10 mouse cellular contexts compared by ENCODE assay signal in genomic region chr5:124162577-124162976, GRCm38 (mm10). TPM values are rescaled to one million over a fixed set of nuclear protein-coding genes. Genes with fewer than 3 reads are reported as not detected.
DNase-seq lines count a peak whose midpoint lies in the region; ATAC-seq and TF ChIP-seq lines count a peak whose summit lies in the region.
"Had no signal": no experiment of that assay in that cellular context is flagged by ENCODE, and none has a peak within 500 bp of the region (broad histone marks: within the 10 kb centered on the region; RNA-seq: fewer than 3 reads in every experiment).

No protein-coding gene starts in this region.

- H3K9ac ChIP-seq in hindbrain, postnatal 0 days (replicated peaks; ENCODE audit: low read length), result no peak overlapping the region
- H3K9ac ChIP-seq: embryonic facial prominence, embryonic 12.5 days had no signal

- intact Hi-C loops in gastrocnemius, postnatal 14 days (cut with DNase I; ENCODE audit: low total_unique reads), result loop anchor here (5.0 kb wide), 2 partner anchors 90 to 120 kb away; no protein-coding TSS in a partner anchor

- H3K27ac ChIP-seq in hindbrain, postnatal 0 days, result 0 out of 2 replicates have a peak overlapping the region, but pooled peaks have one; percentile 1

- H3K9me3 ChIP-seq in hindbrain, postnatal 0 days (ENCODE audit: low read length), result no peaks in the 10 kb centered on the region
- H3K9me3 ChIP-seq: embryonic facial prominence, embryonic 12.5 days had no signal

- 30% methylated on average over 5 of the region's 5 CpGs for WGBS in hindbrain, postnatal 0 days

- H3K4me3 ChIP-seq in hindbrain, postnatal 0 days (ENCODE audit: low read length), result no peak overlapping the region
- H3K4me3 ChIP-seq: embryonic facial prominence, embryonic 12.5 days; myocyte had no signal

- no peaks in the 10 kb centered on the region for H3K27me3 ChIP-seq in hindbrain, postnatal 0 days (ENCODE audit: insufficient read depth, low read length)
- H3K27me3 ChIP-seq: embryonic facial prominence, embryonic 12.5 days had no signal

- ATAC-seq in hindbrain, postnatal 0 days, result peak; percentile 67

- no peaks in the 10 kb centered on the region for H3K36me3 ChIP-seq in hindbrain, postnatal 0 days (ENCODE audit: insufficient read depth, low read length)
- H3K36me3 ChIP-seq: embryonic facial prominence, embryonic 12.5 days had no signal

- peaks cover 34% of the 10 kb centered on the region for H3K4me1 ChIP-seq in hindbrain, postnatal 0 days (ENCODE audit: insufficient read depth, low read length)

- peak; percentile 80 for TF ChIP-seq CTCF in hindbrain, postnatal 0 days (IDR thresholded peaks at IDR 0.05; ENCODE audit: low read depth)

- H3K4me2 ChIP-seq in hindbrain, postnatal 0 days (ENCODE audit: low read depth, low read length), result no peak overlapping the region
- H3K4me2 ChIP-seq: embryonic facial prominence, embryonic 12.5 days had no signal

- peak; percentile 41 for DNase-seq in urinary bladder, postnatal 25 days (ENCODE audit: low spot score)
- DNase-seq in urinary bladder, adult 2 months (ENCODE audit: low spot score), result no peak
- DNase-seq in cerebellum, postnatal 14 days, result peak; percentile 85 to 89
- DNase-seq in gastrocnemius, postnatal 14 days, result peak; percentile 58
- peak; percentile 90 for DNase-seq in hindbrain, postnatal 0 days (ENCODE audit: low spot score)
- peak; percentile 66 for DNase-seq in liver
- DNase-seq in naive thymus-derived CD4-positive, alpha-beta T cell, adult 2 months (ENCODE audit: low read depth), result peak; percentile 85
- DNase-seq in thymus, postnatal 10 days (ENCODE audit: low spot score in 2 of 2), result peak; percentile 76 to 85

RNA-seq across cellular contexts. Expression of gene Arl6ip4, which starts 46.7 kb away (rescaled TPM):
- polyA plus RNA-seq in urinary bladder, adult 2 months (2012; rRNA removed), result 62.5 and 67.0 TPM in 2 replicates
- total RNA-seq in gastrocnemius, postnatal 14 days (2021), result 10 to 100 TPM; 42.8 to 46.5 TPM
- total RNA-seq in hindbrain, postnatal 0 days (2014; rRNA removed), result 32.5 and 45.2 TPM in 2 replicates
- 115 and 121 TPM in 2 replicates for polyA plus RNA-seq in hindbrain, postnatal 0 days (2015; fragmentation: Nextera tagmentation; extraction: Ambion mirVana)

RNA-seq across cellular contexts. Expression of gene Ogfod2, which starts 50.5 kb away (rescaled TPM):
- polyA plus RNA-seq in urinary bladder, adult 2 months (2012; rRNA removed), result 24.8 and 32.2 TPM in 2 replicates
- 1 to 10 TPM; 6.8 to 8.8 TPM for total RNA-seq in gastrocnemius, postnatal 14 days (2021)
- total RNA-seq in hindbrain, postnatal 0 days (2014; rRNA removed), result 52.0 and 110 TPM in 2 replicates
- 36.0 and 38.2 TPM in 2 replicates for polyA plus RNA-seq in hindbrain, postnatal 0 days (2015; fragmentation: Nextera tagmentation; extraction: Ambion mirVana)
